Comparison of ENCODE assay signal across 27 mouse cellular contexts in the genomic region with DNA sequence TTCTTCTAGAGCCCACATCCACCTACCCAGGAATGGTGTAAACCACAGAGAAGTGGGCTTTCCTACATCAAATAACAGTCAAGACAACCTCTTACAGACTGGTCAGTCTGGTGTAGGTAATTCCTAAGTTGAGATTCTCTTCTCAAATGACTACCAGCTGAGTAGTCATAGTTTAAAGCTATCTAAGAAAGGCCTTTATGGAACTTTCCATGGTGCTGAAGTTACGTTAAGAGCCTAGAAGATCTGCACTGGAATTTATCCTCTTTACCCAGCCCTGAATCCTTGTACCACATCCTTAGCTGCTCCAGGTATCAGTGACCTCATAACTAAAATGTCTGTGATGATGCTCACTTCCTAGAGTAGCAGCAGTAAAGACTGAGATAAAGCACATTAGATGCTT.
DNase-seq lines count a peak whose midpoint lies in the region; ATAC-seq and TF ChIP-seq lines count a peak whose summit lies in the region.
"Had no signal": no experiment of that assay in that cellular context is flagged by ENCODE, and none has a peak within 500 bp of the region (broad histone marks: within the 10 kb centered on the region; RNA-seq: fewer than 3 reads in every experiment).

No protein-coding gene starts in this region.

- no peak overlapping the region for H3K4me3 ChIP-seq in heart, embryonic 10.5 days
- no peak overlapping the region for H3K4me3 ChIP-seq in heart, embryonic 11.5 days (ENCODE audit: low read depth, low read length)
- no peak overlapping the region for H3K4me3 ChIP-seq in lung, postnatal 0 days (ENCODE audit: low read depth, low read length)
- H3K4me3 ChIP-seq: embryonic facial prominence, embryonic 15.5 days; heart, adult 2 months; heart, embryonic 15.5 days; left cerebral cortex, adult 2 months; megakaryocyte, embryonic 14.5 days; neural tube, embryonic 12.5 days had no signal

- no peaks in the 10 kb centered on the region for H3K4me1 ChIP-seq in heart, embryonic 10.5 days
- H3K4me1 ChIP-seq in heart, embryonic 11.5 days (ENCODE audit: control insufficient read depth, insufficient read depth, low read length): no peaks in the 10 kb centered on the region
- H3K4me1 ChIP-seq in lung, postnatal 0 days (ENCODE audit: insufficient read depth, low read depth, low read length): no peaks in the 10 kb centered on the region; the same call in 1 of the 2 replicates
- H3K4me1 ChIP-seq: embryonic facial prominence, embryonic 15.5 days; megakaryocyte, embryonic 14.5 days; neural tube, embryonic 12.5 days had no signal

- no peak for ATAC-seq in heart, embryonic 11.5 days (replicated peaks; ENCODE audit: insufficient number of reproducible peaks, low FRiP score, low TSS enrichment)
- ATAC-seq in lung, postnatal 0 days: no peak
- ATAC-seq: forebrain, embryonic 14.5 days; hindbrain, postnatal 0 days; intestine, postnatal 0 days had no signal

- no peak for TF ChIP-seq CTCF in lung, postnatal 0 days (IDR thresholded peaks at IDR 0.05)

- no peak overlapping the region for H3K27ac ChIP-seq in heart, embryonic 10.5 days
- H3K27ac ChIP-seq in heart, embryonic 11.5 days (ENCODE audit: low read depth, low read length): no peak overlapping the region
- no peak overlapping the region for H3K27ac ChIP-seq in lung, postnatal 0 days (ENCODE audit: low read length)
- H3K27ac ChIP-seq: embryonic facial prominence, embryonic 15.5 days; heart, adult 2 months; heart, embryonic 15.5 days; hindbrain, postnatal 0 days; left cerebral cortex, adult 2 months; neural tube, embryonic 12.5 days had no signal

- H3K9me3 ChIP-seq in heart, embryonic 10.5 days: no peaks in the 10 kb centered on the region
- H3K9me3 ChIP-seq in heart, embryonic 11.5 days (replicated peaks; ENCODE audit: control insufficient read depth, low read length): no peaks in the 10 kb centered on the region
- no peaks in the 10 kb centered on the region for H3K9me3 ChIP-seq in lung, postnatal 0 days (ENCODE audit: low read length)
- H3K9me3 ChIP-seq: embryonic facial prominence, embryonic 15.5 days; G1E; heart, embryonic 15.5 days; neural tube, embryonic 12.5 days had no signal

- no peaks in the 10 kb centered on the region for H3K27me3 ChIP-seq in heart, embryonic 10.5 days (ENCODE audit: insufficient read depth, poor library complexity, severe bottlenecking)
- no peaks in the 10 kb centered on the region for H3K27me3 ChIP-seq in heart, embryonic 11.5 days (ENCODE audit: control insufficient read depth, insufficient read depth, low read length)
- no peaks in the 10 kb centered on the region for H3K27me3 ChIP-seq in lung, postnatal 0 days (replicated peaks; ENCODE audit: insufficient read depth, low read length)
- H3K27me3 ChIP-seq: embryonic facial prominence, embryonic 15.5 days; heart, embryonic 15.5 days; megakaryocyte, embryonic 14.5 days; neural tube, embryonic 12.5 days had no signal

- TF ChIP-seq EP300 in lung, postnatal 0 days (IDR thresholded peaks at IDR 0.05): no peak

- WGBS in heart, embryonic 10.5 days: 37% methylated on average over 1 of the region's 1 CpGs
- 38% methylated on average over 1 of the region's 1 CpGs for WGBS in heart, embryonic 11.5 days (ENCODE audit: insufficient replicate concordance)
- WGBS in lung, postnatal 0 days: 31% methylated on average over 1 of the region's 1 CpGs

- peak; percentile 35 for DNase-seq in heart, embryonic 10.5 days (ENCODE audit: low spot score)
- peak; percentile 8 for DNase-seq in lung, postnatal 0 days (ENCODE audit: low spot score)
- DNase-seq in lung, postnatal 4 days: no peak
- peak; percentile 64 for DNase-seq in embryo, embryonic 10.5 days (ENCODE audit: low spot score)
- peak; percentile 58 for DNase-seq in mesoderm, embryonic 11.5 days (ENCODE audit: low read depth, low spot score)
- DNase-seq in frontal cortex, postnatal 36 days (ENCODE audit: low spot score in 2 of 2): no peak
- DNase-seq in urinary bladder, postnatal 10 days (ENCODE audit: low spot score): no peak
- DNase-seq: adrenal gland, postnatal 14 days; cerebellum, adult 8-10 months; cerebellum, postnatal 36 days; gastrocnemius, postnatal 36 days; heart, adult 2 months; kidney, postnatal 4 days; left cerebral cortex, postnatal 4 days; lung, postnatal 14 days; midbrain, embryonic 14.5 days; thymus, postnatal 25 days had no signal

- no peak overlapping the region for H3K4me2 ChIP-seq in heart, embryonic 11.5 days
- H3K4me2 ChIP-seq in lung, postnatal 0 days (replicated peaks; ENCODE audit: low read depth, low read length): no peak overlapping the region
- H3K4me2 ChIP-seq: embryonic facial prominence, embryonic 15.5 days; heart, embryonic 15.5 days; neural tube, embryonic 12.5 days had no signal

- H3K9ac ChIP-seq in heart, embryonic 11.5 days (ENCODE audit: low read depth, low read length): no peak overlapping the region
- H3K9ac ChIP-seq in lung, postnatal 0 days (replicated peaks; ENCODE audit: low read depth): no peak overlapping the region
- H3K9ac ChIP-seq: embryonic facial prominence, embryonic 15.5 days; heart, embryonic 15.5 days; neural tube, embryonic 12.5 days had no signal

- no peaks in the 10 kb centered on the region for H3K36me3 ChIP-seq in heart, embryonic 10.5 days
- no peaks in the 10 kb centered on the region for H3K36me3 ChIP-seq in heart, embryonic 11.5 days (ENCODE audit: control insufficient read depth, insufficient read depth, low read length)
- no peaks in the 10 kb centered on the region for H3K36me3 ChIP-seq in lung, postnatal 0 days (ENCODE audit: insufficient read depth, low read length)
- H3K36me3 ChIP-seq: embryonic facial prominence, embryonic 15.5 days; G1E; heart, embryonic 15.5 days; neural tube, embryonic 12.5 days had no signal

Comparison
In these comparisons a context has a peak if more than half of its experiments do, and no peak if none do; other contexts are left out.
1. DNase-seq: peak in heart, embryonic 10.5 days (single experiment), lung, postnatal 0 days (single experiment), embryo, embryonic 10.5 days (single experiment) and mesoderm, embryonic 11.5 days (single experiment); none in lung, postnatal 4 days (0 of 2), frontal cortex, postnatal 36 days (0 of 2) and urinary bladder, postnatal 10 days (single experiment).